Mouse (Mus musculus): Measurements from ENCODE around the gene Gmppa. TPM values are rescaled to one million over a fixed set of nuclear protein-coding genes. Genes with fewer than 3 reads are reported as not detected.

Gene Gmppa
- polyA plus RNA-seq, 1 experiment from 2014 or later = 54.8 TPM

- no peak for ATAC-seq (ENCODE audit: low FRiP score)
- H3K27ac ChIP-seq = peak overlapping the region; percentile 75
- peaks cover 50% of the 10 kb centered on the region for H3K27me3 ChIP-seq
- WGBS = under 1% methylated on average over 23 of the region's 24 CpGs
- peak overlapping the region; percentile 90 for H3K4me2 ChIP-seq
- peak overlapping the region; percentile 85 for H3K9ac ChIP-seq
- H3K36me3 ChIP-seq (replicated peaks) = peaks cover 21% of the 10 kb centered on the region
- peaks cover 41% of the 10 kb centered on the region for H3K4me1 ChIP-seq
- peak overlapping the region; percentile 86 for H3K4me3 ChIP-seq (replicated peaks)
- no peaks in the 10 kb centered on the region for H3K9me3 ChIP-seq
These were observed 43.9 kb downstream of the Gmppa start for GRCm38 (mm10) chr1:75479635-75479989.

DNA sequence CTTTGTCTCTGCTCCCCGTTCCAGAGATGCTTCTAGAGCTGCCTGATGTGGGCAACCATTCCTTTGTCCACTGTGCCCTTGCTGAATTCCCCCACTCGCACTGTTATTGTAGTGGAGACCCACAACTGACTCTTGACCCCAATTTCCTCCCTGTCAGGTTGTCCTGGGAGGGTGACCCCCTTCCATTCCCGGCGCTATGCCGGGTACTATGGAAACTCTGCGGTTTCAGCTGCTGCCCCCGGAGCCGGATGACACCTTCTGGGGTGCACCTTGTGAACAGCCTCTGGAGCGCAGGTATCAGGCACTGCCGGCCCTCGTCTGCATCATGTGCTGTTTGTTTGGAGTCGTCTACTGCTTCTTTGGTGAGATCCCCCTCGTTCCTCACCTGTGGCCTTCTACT, 44.3 kb downstream of the Gmppa start:
- no peak for ATAC-seq (ENCODE audit: low FRiP score)
- Histone ChIP-seq H3K4me1 (peaks cover 41% of the 10 kb centered on the region), H3K36me3 (replicated peaks) (peaks cover 17% of the 10 kb centered on the region), H3K27ac (no peak overlapping the region), H3K9ac (peak overlapping the region; percentile 85), H3K27me3 (peaks cover 54% of the 10 kb centered on the region), H3K9me3 (no peaks in the 10 kb centered on the region), H3K4me2 (peak overlapping the region; percentile 90), H3K4me3 (replicated peaks) (peak overlapping the region; percentile 86)
- WGBS = 16% methylated on average over 13 of the region's 13 CpGs

DNA sequence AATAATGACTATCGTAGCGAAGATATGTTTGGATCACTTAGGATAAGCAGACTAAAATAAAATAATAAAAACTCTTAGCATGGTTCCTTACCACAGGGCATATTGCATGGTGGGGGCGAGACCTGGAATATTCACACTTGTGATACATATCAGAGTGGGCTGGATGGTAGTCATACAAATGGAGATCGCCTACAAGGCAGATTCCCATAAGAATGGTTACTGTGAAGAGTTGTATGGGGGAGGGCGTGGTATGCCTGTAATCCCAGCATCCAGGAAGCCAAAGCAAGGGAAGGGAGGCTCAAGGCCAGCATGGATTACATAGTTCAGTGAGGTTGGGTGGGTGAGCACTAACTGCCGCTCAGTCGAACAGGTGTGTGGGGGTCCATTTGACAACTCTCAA, 45.0 kb downstream of the Gmppa start:
- Histone ChIP-seq H3K4me2 (peak overlapping the region; percentile 90), H3K27me3 (peaks cover 61% of the 10 kb centered on the region), H3K4me1 (peaks cover 41% of the 10 kb centered on the region), H3K4me3 (replicated peaks) (0 out of 2 replicates have a peak overlapping the region, but pooled peaks have one; percentile 86), H3K27ac (no peak overlapping the region), H3K9ac (no peak overlapping the region), H3K9me3 (no peaks in the 10 kb centered on the region), H3K36me3 (replicated peaks) (peaks cover 10% of the 10 kb centered on the region)
- no peak for ATAC-seq (ENCODE audit: low FRiP score)
- 84% methylated on average over 7 of the region's 7 CpGs for WGBS

GRCm38 (mm10) chr1:75486561-75486960, 50.8 kb downstream of the Gmppa start:
- 4% methylated on average over 24 of the region's 24 CpGs for WGBS
- peaks cover 89% of the 10 kb centered on the region for H3K27me3 ChIP-seq
- peak overlapping the region; percentile 75 for H3K4me2 ChIP-seq
- H3K27ac ChIP-seq = no peak overlapping the region
- H3K36me3 ChIP-seq (replicated peaks) = peaks cover 8% of the 10 kb centered on the region
- peaks cover 28% of the 10 kb centered on the region for H3K4me1 ChIP-seq
- no peak for ATAC-seq (ENCODE audit: low FRiP score)
- no peak overlapping the region for H3K9ac ChIP-seq
- no peaks in the 10 kb centered on the region for H3K9me3 ChIP-seq
- peak overlapping the region; percentile 53 for H3K4me3 ChIP-seq (replicated peaks)

DNA sequence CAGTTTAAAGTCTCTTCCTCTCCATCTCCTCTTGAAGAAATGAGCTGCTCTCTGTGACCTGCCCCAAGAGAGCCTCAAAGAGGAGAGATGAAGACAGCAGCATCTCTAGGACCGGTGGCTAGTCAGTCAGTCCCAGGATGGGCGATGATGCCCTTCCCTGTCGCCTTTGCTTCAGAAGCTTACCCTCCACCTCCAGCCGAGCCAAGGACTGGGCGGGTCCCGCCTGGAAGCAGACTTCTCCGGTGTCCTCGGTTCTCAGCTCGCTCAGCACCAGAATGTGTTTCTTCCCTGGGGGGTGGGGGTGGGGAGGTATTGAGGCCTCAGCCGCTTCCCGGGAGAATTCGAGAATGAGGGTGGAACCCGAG, 51.3 kb downstream of the Gmppa start:
- peak overlapping the region; percentile 53 for H3K4me3 ChIP-seq (replicated peaks)
- peaks cover 27% of the 10 kb centered on the region for H3K4me1 ChIP-seq
- H3K9ac ChIP-seq = peak overlapping the region; percentile 41; the same call in 1 of the 2 replicates
- under 1% methylated on average over 13 of the region's 13 CpGs for WGBS
- no peak overlapping the region for H3K27ac ChIP-seq
- peaks cover 12% of the 10 kb centered on the region for H3K36me3 ChIP-seq (replicated peaks)
- ATAC-seq (ENCODE audit: low FRiP score) = peak; percentile 12; the same call in 1 of the 2 replicates
- H3K27me3 ChIP-seq = peaks cover 89% of the 10 kb centered on the region
- peak overlapping the region; percentile 75 for H3K4me2 ChIP-seq
- H3K9me3 ChIP-seq = no peaks in the 10 kb centered on the region

- peak overlapping the region; percentile 75 for H3K4me2 ChIP-seq
- H3K27ac ChIP-seq = no peak overlapping the region
- peak overlapping the region; percentile 53 for H3K4me3 ChIP-seq (replicated peaks)
- no peaks in the 10 kb centered on the region for H3K9me3 ChIP-seq
- peak; percentile 75 for ATAC-seq (ENCODE audit: low FRiP score)
- under 1% methylated on average over 62 of the region's 62 CpGs for WGBS
- peaks cover 25% of the 10 kb centered on the region for H3K4me1 ChIP-seq
- H3K9ac ChIP-seq = peak overlapping the region; percentile 41
- peaks cover 88% of the 10 kb centered on the region for H3K27me3 ChIP-seq
- peaks cover 14% of the 10 kb centered on the region for H3K36me3 ChIP-seq (replicated peaks)
These were observed 51.9 kb downstream of the Gmppa start for GRCm38 (mm10) chr1:75487405-75488161.

DNA sequence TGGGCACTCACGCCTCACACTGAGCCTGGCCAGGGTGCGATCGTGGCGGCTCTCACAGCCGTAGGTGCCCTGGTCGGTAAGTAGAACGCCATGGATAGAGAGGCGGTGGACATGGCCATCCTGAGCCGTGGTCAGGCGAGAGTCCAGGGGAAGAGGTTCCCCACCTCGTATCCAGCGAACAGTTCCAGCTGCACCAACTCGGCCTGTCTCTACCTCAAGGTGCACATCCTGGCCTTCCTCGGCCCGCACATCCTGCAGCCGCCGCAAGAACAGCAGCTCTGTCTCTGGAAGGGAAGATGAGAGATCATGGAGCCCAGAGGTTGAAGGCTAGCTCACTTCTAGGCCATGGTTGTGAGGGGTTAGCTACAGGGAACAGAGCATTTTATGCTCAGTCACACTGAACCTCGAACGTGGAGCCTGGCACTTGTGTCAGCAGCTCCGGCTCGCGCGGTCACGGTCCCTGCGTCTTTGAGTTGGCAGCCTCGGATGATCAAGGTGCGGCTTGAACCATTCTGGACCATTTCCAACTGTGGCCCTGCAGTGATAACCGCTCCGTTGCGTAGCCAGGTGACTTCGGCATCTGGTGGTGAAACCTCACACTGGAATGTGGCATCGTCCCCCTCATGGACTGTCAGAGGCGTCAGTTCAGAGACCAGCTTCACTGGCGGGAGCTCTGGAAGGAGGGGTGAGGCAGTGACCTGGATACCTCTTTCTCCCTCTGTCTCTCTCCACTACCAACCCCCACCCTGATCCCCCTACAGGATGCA, 55.2 kb downstream of the Gmppa start:
- no peaks in the 10 kb centered on the region for H3K9me3 ChIP-seq
- H3K27ac ChIP-seq = no peak overlapping the region
- H3K4me1 ChIP-seq = peaks cover 21% of the 10 kb centered on the region
- no peak for ATAC-seq (ENCODE audit: low FRiP score)
- no peak overlapping the region for H3K4me2 ChIP-seq
- peaks cover 65% of the 10 kb centered on the region for H3K27me3 ChIP-seq
- 80% methylated on average over 34 of the region's 34 CpGs for WGBS
- no peak overlapping the region for H3K9ac ChIP-seq
- H3K36me3 ChIP-seq (replicated peaks) = peaks cover 14% of the 10 kb centered on the region
- H3K4me3 ChIP-seq (replicated peaks) = no peak overlapping the region

DNA sequence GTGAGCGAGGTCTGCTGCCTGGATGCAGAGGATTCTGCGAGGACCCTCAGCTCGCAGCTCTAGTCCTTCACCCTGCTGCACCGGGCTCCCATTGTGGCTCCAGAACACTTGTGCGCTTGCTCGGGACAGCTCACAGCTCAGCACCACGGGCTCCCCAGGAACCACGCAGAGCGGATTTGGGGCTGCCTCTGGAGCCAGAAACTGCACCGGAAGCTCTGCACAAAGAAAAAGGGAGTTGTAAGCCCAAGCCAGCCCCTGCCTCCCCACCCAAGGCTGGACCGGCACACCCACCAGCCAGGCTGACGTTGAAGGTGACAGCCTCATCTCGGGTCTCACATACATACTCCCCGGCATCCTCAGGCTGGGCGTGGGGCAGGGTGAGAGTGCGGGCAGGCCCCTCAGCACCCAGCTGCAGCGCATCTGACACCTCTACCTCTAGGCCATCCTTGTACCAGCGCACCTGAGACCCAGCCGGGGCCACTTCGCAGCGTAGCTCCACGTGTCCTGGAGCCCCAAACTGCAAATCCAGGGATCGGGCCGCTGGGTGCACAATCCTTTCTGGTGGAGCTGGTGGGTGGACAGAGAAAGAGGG, 56.9 kb downstream of the Gmppa start:
- Histone ChIP-seq H3K4me3 (replicated peaks) (no peak overlapping the region), H3K27ac (no peak overlapping the region), H3K4me1 (peaks cover 8% of the 10 kb centered on the region), H3K36me3 (replicated peaks) (peaks cover 28% of the 10 kb centered on the region), H3K4me2 (no peak overlapping the region), H3K9ac (no peak overlapping the region), H3K27me3 (peaks cover 53% of the 10 kb centered on the region), H3K9me3 (no peaks in the 10 kb centered on the region)
- whole genome bisulfite sequencing = 29% methylated on average over 24 of the region's 24 CpGs
- no peak for ATAC-seq (ENCODE audit: low FRiP score)

Other genes with a start within 250 kb of the Gmppa start
- 21.5 and 23.4 TPM in 2 replicates for gene Ankzf1, start 243.8 kb upstream of the Gmppa start, polyA plus RNA-seq (2016; fragmentation: Nextera tagmentation; extraction: Ambion mirVana)
- gene Atg9a, start 243.7 kb upstream of the Gmppa start, polyA plus RNA-seq (2016; fragmentation: Nextera tagmentation; extraction: Ambion mirVana) = 29.1 and 29.9 TPM in 2 replicates
- gene Glb1l, start 225.1 kb upstream of the Gmppa start, polyA plus RNA-seq (2016; fragmentation: Nextera tagmentation; extraction: Ambion mirVana) = 22.6 and 22.7 TPM in 2 replicates
- 122 and 132 TPM in 2 replicates for gene Stk16, start 225.1 kb upstream of the Gmppa start, polyA plus RNA-seq (2016; fragmentation: Nextera tagmentation; extraction: Ambion mirVana)
- gene Tuba4a, start 216.1 kb upstream of the Gmppa start, polyA plus RNA-seq (2016; fragmentation: Nextera tagmentation; extraction: Ambion mirVana) = 8.1 and 9.1 TPM in 2 replicates
- gene A630095N17Rik, start 203.8 kb upstream of the Gmppa start, polyA plus RNA-seq (2016; fragmentation: Nextera tagmentation; extraction: Ambion mirVana) = not detected in 2 replicates
- gene Dnajb2, start 199.5 kb upstream of the Gmppa start, polyA plus RNA-seq (2016; fragmentation: Nextera tagmentation; extraction: Ambion mirVana) = 38.1 and 41.5 TPM in 2 replicates
- 6.8 and 7.5 TPM in 2 replicates for gene Ptprn, start 171.4 kb upstream of the Gmppa start, polyA plus RNA-seq (2016; fragmentation: Nextera tagmentation; extraction: Ambion mirVana)
- gene Resp18, start 157.5 kb upstream of the Gmppa start, polyA plus RNA-seq (2016; fragmentation: Nextera tagmentation; extraction: Ambion mirVana) = 29.2 and 32.8 TPM in 2 replicates
- 137 and 140 TPM in 2 replicates for gene Dnpep, start 117.9 kb upstream of the Gmppa start, polyA plus RNA-seq (2016; fragmentation: Nextera tagmentation; extraction: Ambion mirVana)
- 0.74 and 0.78 TPM in 2 replicates for gene Des, start 75.6 kb upstream of the Gmppa start, polyA plus RNA-seq (2016; fragmentation: Nextera tagmentation; extraction: Ambion mirVana)
- gene Speg, start 60.6 kb upstream of the Gmppa start, polyA plus RNA-seq (2016; fragmentation: Nextera tagmentation; extraction: Ambion mirVana) = 10.0 and 11.3 TPM in 2 replicates
- 6.4 and 8.2 TPM in 2 replicates for gene Asic4, start 14.5 kb downstream of the Gmppa start, polyA plus RNA-seq (2016; fragmentation: Nextera tagmentation; extraction: Ambion mirVana)
- 21.6 and 25.8 TPM in 2 replicates for gene Chpf, start 43.4 kb downstream of the Gmppa start, polyA plus RNA-seq (2016; fragmentation: Nextera tagmentation; extraction: Ambion mirVana)
- 20.8 and 24.1 TPM in 2 replicates for gene Tmem198, start 43.6 kb downstream of the Gmppa start, polyA plus RNA-seq (2016; fragmentation: Nextera tagmentation; extraction: Ambion mirVana)
- 31.8 and 36.8 TPM in 2 replicates for gene Obsl1, start 70.5 kb downstream of the Gmppa start, polyA plus RNA-seq (2016; fragmentation: Nextera tagmentation; extraction: Ambion mirVana)
- 5.9 and 6.6 TPM in 2 replicates for gene Inha, start 71.1 kb downstream of the Gmppa start, polyA plus RNA-seq (2016; fragmentation: Nextera tagmentation; extraction: Ambion mirVana)
- gene Stk11ip, start 85.6 kb downstream of the Gmppa start, polyA plus RNA-seq (2016; fragmentation: Nextera tagmentation; extraction: Ambion mirVana) = 24.4 and 27.8 TPM in 2 replicates
- gene Slc4a3, start 110.3 kb downstream of the Gmppa start, polyA plus RNA-seq (2016; fragmentation: Nextera tagmentation; extraction: Ambion mirVana) = 22.4 and 29.4 TPM in 2 replicates